Mouse (Mus musculus) frontal cortex, postnatal 10 days (tissue): ENCODE measurements around the gene Ccdc15.

Experiments
- DNase-seq, 2 experiments: peaks; one replicate each; pipeline ENCODE4 v3.0.0; 2022; ENCODE audit warnings: low spot score in 2 of 2, mixed read lengths in 1 of 2

The Ccdc15 gene

DNA sequence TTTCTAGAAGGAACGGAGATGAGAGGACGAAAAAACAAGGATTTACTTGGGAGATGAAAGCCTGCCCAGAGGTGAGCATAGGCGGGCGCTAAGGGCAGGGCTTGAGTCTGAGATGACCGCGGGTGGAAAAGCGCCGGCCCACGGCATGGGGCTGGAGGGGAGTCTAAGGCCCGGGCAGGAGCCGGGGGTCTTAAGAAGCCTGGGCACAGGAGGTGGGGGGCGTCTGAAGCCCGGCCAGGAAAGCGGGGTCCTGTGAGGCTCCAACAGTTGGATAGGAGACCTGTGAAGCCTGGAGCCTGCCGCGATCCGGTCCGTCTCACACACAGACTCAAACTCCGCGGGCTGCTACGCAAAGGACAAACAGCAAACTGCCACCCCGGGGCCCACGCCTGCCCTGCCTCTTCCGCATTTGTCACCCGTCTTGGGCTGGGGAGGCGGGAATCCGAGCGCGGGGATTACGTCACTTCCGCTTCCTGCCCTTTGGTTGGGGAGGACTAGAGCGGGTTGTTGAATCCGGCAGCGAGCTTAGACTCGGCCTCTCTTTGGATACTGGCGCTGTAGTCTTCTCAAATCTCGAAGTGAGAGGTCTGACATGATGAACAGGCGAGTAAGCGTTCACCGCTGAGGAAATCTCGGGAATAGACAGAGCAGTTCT lies at the start of gene Ccdc15:
TSS of gene Ccdc15 (minus strand) at position 445 of the 655 bp plus-strand sequence.
- peak; percentile 94 to 97 for DNase-seq

DNA sequence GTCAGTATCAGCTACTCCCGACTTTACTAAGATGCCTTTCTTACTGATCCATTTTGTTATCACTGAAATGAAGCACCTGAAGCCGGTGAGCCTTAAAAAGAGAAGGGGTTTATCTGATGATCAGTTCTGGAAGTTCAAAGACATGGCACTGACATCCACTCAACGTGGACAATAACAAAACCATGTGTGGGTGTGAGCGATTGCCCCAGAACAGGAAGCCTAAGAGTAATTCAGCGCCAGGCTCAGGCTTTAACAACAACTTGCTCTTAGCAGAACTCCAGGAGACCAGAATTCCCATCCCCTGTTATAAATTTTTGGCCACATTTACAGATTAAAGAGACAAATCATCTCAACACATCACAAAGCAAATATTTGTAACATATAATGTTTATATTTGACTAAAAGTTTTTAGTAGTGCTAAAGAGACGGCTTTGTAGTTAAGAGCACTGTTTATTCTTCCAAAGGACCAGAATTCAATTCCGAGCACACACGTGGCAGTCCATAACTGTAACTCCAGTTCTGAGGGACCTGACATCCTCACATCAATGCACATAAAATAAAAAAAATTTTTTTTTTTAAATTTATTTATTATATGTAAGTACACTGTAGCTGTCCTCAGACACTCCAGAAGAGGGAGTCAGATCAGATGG lies 45.4 kb upstream of the Ccdc15 start:
- DNase-seq, result no peak

DNA sequence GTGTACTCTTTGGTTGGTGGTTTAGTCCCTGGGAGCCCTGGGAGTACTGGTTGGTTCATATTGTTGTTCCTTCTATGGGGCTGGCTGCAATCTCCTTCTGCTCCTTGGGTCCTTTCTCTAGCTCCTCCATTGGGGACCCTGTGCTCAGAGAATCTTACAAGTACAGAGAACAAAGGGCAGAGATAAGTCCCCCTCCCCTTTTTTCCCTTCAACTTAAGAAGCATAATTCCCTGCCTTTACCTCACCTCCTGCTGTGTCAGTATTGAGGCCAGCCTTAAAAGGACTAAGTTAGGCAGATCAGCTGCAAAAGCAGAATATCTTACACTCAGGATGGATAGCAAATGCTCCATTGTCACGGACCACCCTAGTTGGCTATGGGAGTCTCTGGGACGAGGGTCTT lies 43.8 kb upstream of the Ccdc15 start:
- DNase-seq, result no peak

DNA sequence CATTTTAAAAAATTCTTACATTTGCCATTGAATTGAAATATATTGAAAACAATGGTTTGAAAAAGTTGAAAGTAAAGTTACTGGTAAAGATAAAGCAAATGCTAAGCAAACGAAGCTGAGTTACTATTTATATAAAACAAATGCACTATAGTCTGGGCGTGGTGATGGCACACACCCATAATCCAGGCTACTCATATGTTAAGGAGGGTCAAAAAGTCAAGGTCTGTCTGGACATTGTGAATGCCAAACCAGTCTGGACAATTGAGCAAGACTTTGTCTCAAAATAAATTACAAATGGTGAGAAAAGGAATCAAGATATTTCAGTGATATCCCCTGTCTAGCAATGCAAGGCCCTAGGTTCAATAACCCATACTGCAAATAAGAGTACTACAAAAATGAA lies 42.7 kb upstream of the Ccdc15 start:
- no peak for DNase-seq

DNA sequence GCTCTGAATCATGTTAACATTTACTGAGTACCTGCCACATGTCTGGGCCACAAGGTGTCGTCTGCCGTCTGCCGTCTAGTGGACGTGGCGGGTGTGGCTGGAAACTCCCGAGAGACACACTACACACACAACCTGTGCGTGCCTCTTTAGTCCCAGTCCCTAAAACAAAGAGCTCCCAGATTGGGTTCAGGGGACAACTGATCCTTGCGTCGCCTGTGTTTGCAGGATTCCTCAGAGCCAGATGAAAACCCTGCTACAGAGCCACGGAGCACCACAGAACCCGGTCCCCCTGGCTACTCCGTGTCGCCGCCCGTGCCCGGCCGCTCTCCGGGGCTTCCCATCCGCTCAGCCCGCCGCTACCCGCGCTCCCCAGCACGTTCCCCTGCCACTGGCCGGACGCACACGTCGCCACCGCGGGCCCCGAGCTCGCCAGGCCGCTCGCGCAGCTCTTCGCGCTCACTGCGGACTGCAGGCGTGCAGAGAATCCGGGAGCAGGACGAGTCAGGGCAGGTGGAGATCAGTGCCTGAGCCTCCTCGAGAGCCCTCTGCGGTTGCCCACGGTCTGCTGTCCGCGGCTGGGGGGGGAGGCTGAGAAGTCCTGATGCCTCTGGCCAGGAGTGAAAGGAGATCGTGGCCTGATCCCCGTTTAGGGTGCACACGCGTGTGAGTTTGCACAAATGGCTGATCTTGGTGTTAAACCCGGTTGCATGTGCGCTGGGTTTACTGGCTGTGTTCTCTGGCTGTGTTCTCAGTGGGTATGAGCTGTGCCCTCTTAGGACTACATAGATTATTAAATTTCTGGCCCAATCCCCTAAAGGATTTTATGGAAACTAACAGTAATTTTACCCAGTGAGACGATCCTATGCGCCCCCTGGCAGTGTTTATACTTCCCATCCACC lies 36.3 kb upstream of the Ccdc15 start:
- DNase-seq, result peak in 1 of 2 experiments; percentile 26

DNA sequence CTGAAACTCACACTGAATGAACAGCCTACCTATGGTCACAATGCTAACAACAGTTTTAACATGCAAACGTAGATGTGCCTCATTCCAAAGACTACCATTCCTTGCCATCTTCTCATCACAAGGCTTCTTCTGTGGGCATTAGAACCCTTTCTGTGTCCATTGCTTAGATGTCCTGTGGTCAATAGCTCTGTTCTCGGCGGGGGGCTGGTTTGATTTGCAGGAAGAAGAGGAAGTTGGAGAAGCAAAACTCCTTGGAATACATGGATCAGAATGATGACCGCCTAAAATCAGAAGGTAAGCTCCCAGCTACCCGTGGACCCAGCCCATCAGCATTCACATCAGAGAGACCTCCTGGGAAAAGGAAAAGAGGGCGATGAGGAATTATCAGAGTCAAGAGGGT lies 34.9 kb upstream of the Ccdc15 start:
- DNase-seq, result no peak

DNA sequence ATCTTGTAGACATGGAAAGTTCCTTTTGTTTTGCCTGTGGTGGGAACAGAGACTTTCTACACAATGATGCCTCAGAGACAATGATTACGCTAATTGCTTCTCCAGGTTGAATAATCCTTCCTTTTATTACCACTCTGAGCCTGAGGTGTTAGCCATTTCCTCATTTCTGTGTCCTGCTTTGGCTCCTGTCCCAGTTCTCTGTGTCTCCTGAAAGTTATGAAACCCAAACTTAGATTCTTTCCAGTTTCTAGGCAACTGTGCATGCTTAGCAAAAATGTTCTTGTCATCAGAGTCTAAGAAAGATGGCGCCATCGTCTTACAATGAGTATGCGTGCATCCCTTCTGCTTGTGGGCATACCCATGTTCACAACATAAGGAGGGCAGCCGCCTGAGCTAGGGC lies 27.5 kb upstream of the Ccdc15 start:
- no peak for DNase-seq

DNA sequence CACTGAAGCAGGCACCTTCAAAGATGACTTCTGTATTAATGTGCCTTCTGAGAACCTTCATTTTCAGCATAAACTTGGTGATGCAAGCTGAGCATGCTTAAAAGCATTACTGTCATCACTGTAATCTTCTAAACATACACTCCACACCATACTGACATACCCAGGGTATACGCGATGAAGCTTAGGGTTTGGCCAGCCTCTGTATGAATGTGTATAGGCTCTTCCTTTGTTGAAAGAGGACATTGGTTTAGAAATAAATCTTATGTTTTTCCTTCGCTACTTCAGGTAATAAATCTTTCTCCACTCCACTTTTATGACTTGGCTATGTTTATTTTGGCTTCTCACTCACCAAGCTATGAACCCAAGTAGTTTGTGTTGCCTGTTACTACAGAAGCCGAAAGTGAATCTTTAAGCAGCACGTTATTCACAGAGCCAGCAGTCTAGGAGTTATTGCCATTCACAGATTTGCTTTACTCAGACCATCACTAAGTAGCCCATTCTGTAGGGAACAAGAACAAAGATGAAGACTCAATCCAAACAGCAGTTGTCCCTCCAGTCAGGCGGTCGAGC lies 23.1 kb upstream of the Ccdc15 start:
- DNase-seq, result no peak

DNA sequence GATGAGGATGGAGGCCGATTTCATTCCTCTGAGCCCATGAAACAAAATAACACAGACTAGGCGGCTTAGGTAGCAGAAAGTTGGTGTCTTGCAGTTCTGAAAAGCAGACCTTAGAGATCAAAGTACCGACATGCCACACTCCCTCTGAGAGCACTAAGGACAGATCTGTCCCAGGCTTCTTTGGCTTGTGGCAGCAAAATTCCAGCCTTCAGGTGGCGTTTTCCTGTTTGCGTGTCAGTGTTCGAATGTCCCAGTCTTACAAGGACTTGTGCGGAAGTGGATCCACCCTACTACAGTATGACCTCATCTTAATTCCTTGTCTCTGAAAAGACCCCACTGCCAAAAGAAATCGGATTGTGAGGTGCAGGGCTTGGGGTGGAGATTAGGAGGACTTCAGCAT lies 20.6 kb upstream of the Ccdc15 start:
- DNase-seq, result no peak

DNA sequence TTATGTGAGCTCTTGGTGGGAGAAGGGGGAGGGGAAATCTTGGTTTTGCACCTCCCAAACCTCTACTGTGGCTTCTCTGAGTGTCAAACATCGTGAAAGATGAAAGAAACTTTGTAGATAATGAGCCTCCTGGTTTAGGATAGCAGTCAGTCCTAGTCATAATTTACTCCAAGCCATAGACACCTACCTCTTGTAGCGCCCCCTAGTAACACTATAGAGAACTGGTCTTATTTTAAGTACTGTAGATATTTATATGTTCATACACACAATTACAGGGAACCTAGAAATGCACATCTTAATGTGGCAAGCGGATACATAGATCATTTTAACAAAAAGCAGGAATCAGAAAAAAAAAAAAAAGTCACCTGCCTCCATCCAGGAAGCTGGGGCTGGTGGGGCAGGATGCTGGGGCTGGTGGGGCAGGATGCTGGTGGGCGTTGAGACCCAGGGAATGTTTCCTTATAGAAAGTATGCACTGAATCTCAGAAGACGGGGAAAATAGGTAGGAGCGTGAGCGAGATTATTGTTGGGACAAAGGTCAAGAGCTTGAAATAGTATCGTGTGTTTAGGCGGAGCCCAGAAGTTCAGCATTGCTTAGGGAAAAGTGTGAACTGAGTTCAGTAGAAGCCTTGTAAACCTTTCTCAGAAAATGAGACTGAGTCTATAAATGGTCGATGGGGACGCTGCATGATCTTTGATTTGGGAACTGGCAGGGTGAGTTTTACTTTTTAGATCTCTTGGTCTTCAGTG lies 20.0 kb upstream of the Ccdc15 start:
- no peak for DNase-seq

DNA sequence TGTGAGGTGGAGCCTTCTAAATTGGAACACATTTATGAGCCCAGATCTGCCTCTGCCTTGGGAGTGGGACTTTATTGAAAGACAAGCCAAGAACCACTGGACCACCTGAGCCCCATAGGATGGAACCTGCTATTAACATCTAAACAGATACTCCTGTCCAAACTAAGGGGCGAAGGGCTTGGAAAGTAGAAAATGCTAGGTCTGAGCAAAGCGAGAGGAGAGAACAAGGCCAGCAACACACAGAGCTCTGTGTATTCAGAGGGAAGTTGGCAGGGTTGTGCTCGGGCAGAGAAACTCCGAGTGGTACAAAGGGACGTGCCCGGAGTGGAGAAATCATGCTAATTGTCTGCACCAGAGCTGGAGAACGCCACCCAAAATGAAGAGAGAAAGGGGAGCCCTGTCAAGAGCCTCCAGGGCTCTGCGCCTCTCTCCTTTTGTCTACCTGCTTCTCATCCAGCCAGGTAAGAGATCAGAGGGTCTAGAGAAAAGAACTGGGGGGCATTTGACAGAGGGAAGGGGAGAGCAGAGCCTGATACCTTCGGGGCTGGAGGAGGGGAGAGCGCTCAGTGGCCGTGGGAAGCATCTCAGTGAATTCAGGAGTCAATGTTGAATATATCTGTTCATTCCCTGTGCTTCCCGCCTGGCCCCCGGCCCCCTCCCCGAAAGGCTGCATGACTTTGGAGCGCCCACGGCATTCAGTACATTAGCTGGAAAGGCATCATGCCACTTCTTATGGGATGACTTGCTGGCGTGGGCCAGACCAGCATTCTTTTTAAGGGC lies 19.3 kb upstream of the Ccdc15 start, which contains the start of gene Hepacam:
TSS of gene Hepacam (plus strand) at position 51 of the 780 bp plus-strand sequence.
- DNase-seq, result peak in 1 of 2 experiments; percentile 39

DNA sequence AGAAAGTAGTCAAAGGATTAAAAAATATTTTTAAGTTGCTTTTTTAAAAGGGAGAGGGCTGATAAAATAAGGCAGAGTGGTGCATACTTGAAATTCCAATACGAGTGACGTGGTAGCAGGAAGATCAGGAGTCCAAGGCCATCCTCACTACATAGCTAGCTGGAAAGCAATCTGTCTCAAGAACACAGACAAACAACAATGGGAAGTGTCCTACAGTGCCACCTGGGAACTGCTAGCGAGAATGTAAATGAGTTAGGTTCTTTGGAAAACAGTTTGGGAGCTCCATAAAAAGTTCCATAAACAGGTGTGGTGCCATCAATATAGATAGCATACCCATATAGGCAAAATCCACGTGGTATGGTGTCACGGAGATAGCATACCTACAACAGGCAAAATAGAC lies 17.5 kb upstream of the Ccdc15 start:
- DNase-seq, result no peak

DNA sequence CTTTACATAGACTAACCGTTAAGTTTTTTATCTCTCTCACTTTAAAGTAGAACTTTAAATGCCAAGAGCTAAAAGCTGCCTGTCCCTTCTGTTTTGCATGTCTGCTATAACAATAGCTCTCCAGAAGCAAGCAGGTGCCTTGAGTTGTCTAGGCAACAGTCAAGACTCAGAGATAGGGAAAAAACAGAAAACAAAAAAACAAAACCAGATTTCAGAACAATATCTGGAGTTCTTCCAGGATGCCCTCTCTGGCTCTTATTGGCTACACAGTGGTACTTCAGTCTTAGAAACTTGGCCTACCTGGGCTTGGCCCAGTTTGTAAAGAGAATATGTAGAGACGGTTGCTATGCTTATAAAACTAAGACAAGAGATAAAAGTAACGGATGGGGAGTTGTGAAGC lies 16.2 kb upstream of the Ccdc15 start:
- no peak for DNase-seq

DNA sequence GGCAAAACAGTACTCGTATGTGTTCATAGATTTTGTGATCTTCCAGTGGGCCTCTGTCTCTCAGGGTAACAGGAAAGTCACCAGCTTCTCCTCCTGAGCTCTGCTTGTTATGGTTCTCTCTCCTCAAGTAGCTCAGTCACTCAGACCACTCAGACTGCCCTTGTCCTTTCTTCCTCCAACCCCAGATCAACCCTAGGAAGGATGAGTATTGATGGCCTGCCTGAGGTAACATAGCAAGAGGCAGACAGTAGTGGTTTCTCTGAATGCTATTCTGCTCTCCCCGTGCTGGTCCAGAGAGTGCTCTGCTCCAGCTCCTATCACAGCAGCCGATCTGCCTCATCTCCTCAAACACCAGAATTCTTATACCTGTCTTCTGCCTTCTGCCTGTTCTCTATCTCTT lies 15.3 kb upstream of the Ccdc15 start:
- no peak for DNase-seq

DNA sequence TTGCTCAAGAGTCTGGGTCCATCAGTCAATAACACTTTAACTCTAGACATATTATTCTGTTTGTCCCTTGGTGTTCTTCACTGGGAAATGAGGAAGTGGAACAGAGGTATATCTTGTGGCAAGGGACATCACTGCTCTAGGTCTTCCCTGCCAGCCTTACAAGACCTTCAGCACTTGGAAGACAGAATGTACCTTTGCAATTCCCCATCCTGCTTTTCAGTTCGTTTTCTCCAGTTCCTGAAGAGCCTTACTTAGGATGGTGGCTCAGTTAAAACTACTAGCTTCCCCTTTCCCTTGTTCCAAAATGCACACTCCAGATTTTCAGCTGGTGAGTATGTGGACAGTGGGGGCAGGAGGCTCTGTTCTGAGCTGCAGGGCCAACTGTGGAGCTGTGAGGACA lies 14.6 kb upstream of the Ccdc15 start:
- no peak for DNase-seq

DNA sequence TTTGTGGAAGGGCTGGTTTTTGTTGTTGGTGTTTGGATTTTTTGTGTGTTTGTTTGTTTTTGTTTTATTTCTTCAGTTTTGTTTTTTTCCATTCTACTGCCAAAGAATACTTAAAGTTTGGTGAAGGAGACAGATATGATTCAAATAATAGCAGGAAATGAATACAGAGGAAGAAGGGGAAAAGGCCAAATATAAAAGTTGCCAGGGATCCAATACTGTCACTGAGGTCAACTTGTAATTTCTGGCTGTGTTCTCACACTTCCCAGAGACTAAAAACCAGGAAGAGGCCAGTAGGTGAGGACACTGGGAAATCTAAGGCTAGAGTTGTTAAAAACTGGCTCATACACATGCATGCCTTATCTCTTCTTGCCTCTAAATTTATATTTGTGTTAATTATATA lies 13.9 kb upstream of the Ccdc15 start:
- DNase-seq, result no peak

DNA sequence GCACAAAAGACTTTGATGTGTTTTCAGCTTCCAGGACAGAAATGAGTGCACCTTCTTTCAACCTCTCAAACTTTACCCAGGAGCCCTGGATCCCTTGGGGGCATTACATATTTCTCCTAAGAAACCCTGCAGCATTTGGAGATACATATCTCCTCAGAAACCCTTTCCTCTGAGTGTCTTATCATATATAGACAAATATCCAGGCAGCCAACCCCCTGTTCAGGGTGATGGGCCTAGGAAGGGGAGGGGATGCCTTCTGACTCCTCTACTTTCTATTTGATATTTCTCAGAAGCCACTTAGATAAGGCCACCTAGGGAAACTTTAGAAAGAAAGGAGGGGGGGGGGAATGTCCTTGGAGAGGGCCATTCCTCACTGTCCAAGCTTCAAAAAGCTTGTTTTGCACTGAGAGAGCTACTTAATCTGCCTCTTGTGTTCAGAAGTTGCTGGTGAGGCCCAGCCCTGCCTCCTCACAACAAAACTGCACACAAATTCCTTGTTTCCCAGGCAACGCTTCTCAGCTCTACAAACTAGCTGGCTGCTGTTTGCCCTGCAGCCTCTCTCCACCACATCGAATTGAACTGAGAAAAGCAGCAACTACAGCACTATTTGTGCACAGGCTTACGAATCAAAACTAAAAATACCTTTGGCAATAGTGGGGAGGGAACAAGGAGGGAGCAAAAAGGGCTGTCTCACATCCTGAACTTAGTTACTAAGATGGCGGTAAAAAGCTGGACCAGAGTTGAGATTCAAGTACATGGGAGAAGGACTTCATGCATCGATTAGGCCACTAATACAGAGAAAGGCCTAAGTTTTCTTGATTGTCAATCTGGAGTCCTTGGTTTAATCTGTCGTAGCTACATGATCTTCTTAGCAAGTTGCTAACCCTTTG lies 11.3 kb upstream of the Ccdc15 start:
- DNase-seq, result peak; percentile 58 to 77

DNA sequence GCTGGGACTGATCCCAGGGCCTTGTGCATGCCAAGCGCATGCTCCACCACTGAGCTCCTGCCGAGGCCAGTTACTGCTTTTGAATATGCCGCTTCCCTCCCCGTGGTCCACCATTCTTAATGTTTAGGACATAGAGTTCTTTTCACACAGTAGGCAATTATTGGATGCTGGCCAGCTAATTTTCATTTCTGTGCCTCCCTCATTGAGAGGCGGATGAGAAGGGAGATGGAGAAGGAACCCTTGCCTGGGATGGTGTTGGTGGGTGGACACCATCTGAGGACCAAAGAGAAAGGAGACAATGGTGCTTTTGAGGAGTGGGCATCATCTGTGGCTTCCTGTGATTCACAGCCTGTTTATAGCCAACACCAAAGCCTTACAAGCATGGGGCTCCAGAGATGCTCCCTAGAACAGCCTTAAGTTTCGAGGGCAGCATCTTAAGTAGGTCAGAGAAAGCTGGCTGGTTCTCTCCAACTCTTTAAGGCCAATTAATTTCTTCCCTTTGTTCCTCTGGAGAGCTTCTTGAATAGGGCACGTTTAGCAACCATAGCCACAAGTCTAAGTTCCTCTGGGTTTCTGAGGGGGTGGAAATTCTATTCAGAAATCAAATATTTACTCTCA lies 10.6 kb upstream of the Ccdc15 start:
- DNase-seq, result peak; percentile 41 to 64

DNA sequence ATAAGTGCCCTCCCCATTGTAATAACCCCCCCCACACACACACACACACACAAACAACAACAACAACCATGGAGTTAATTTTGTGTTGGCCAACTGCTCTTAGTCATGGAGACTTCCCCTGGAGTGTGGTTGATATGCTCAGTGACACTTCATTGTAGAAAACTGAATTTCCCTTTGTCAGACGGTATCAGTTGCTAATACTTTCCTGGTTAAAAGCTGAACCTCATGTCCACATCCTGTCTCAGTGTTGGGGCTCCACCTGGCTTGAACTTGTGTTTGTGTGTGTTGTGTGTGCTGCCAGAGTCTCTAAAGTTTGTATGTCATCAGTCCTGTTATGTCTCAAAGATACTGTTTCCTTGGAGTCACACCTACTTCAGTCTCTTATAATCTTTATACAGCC lies 6.3 kb upstream of the Ccdc15 start:
- DNase-seq, result no peak
